Mouse (Mus musculus): ENCODE data around the gene Ppy. TPM values are rescaled to one million over a fixed set of nuclear protein-coding genes. Genes with fewer than 3 reads are reported as not detected.

Gene Ppy
- polyA plus RNA-seq (2015; fragmentation: Nextera tagmentation; extraction: Ambion mirVana) = not detected in 2 replicates

DNA sequence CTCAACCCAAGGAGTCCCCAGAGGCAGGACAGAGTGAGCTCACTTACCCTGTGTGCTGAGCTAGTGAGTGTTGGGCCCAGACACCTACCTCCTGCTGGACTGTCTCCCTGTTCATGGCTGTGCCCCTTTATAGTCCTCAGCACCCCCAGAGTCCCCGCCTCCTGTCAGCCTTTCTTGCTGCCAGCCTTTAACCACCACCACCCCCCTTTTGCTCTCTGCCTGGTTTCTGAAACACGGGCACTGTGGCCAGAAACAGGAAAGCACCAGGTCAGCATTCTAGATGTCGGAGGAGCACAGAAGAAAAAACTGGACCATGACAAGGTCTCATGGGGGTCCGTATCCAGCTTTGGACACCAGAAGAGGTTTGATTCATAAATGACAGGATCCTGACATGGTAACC is at the start of gene Ppy:
Gene Ppy (minus strand): TSS at position 101 of the 400 bp plus-strand sequence.
- Histone ChIP-seq H3K9ac (no peak within 1 kb of the TSS), H3K9me3 (replicated peaks) (no peaks in the 10 kb centered on the region), H3K27ac (no peak within 1 kb of the TSS), H3K4me3 (replicated peaks) (no peak within 1 kb of the TSS), H3K4me1 (peaks cover 27% of the 10 kb centered on the region), H3K4me2 (peak within 1 kb of the TSS; percentile 10; the same call in 1 of the 2 replicates), H3K27me3 (peaks cover 58% of the 10 kb centered on the region), H3K36me3 (no peaks in the 10 kb centered on the region)
- no peak for ATAC-seq (replicated peaks; ENCODE audit: low FRiP score)
- 77% methylated on average over 4 of the region's 4 CpGs for WGBS

DNA sequence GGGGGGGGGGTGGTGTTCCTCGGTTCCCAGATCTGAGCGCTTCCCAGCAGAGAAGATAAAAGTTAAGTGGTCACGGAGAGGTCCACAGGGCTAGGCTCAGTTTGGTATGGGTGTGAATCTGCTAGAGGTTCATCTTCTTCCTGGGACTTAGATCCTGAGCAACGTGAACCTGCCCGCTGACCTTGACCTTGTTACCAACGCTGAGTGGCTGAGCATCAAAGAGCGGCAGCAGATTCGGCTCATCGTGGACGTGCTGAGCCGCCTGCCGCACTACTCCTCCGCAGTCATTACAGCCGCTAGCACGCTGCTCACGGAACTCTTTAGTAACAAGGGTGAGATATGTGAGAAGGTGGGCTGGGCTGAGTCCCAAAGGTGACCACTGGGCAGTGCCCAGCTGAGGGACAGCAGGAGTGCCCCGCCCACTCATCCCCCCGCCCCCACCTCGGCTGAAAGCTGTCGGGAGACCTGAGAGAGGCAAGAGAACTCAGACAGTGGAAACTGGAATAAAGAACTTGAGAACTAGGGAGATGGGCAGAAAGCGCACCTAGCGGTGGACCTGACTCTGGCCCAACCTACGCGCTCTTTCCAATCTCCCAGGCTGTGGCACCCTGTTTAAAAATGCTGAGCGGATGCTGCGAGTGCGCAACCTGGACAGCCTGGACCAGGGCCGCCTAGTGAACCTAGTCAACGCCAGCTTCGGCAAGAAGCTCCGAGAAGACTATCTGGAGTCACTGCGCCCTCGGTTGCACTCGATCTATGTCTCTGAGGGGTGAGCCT is 46.3 kb upstream of the Ppy start:
- 11% methylated on average over 34 of the region's 34 CpGs for WGBS
- Histone ChIP-seq H3K4me3 (replicated peaks) (peak overlapping the region; percentile 17), H3K4me2 (peak overlapping the region; percentile 60), H3K9me3 (replicated peaks) (no peaks in the 10 kb centered on the region), H3K36me3 (peaks cover 2% of the 10 kb centered on the region; the same call in 1 of the 2 replicates), H3K27ac (no peak overlapping the region), H3K4me1 (peaks cover 38% of the 10 kb centered on the region), H3K27me3 (peaks cover 71% of the 10 kb centered on the region), H3K9ac (0 out of 2 replicates have a peak overlapping the region, but pooled peaks have one; percentile 9)
- ATAC-seq (replicated peaks; ENCODE audit: low FRiP score) = peak; percentile 15; the same call in 1 of the 2 replicates

DNA sequence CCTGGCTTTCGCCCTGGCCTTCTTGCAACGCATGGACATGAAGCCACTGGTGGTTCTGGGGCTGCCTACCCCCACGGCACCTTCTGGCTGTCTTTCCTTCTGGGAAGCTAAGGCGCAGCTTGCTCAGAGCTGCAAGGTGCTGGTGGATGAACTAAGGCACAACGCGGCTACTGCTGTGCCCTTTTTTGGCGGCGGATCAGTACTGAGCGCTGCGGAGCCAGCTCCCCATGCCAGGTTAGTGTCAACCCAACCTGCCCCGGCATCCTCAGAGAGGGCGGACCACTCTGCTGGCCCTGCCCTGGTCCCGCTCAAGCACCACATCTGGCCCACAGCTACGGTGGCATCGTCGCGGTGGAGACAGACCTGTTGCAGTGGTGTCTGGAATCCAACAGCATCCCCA is 45.4 kb upstream of the Ppy start:
- Histone ChIP-seq H3K4me3 (replicated peaks) (peak overlapping the region; percentile 37; the same call in 1 of the 2 replicates), H3K27ac (no peak overlapping the region), H3K4me1 (peaks cover 38% of the 10 kb centered on the region), H3K4me2 (peak overlapping the region; percentile 60), H3K27me3 (peaks cover 71% of the 10 kb centered on the region), H3K36me3 (no peaks in the 10 kb centered on the region), H3K9ac (no peak overlapping the region), H3K9me3 (replicated peaks) (no peaks in the 10 kb centered on the region)
- WGBS = 11% methylated on average over 17 of the region's 17 CpGs
- no peak for ATAC-seq (replicated peaks; ENCODE audit: low FRiP score)

DNA sequence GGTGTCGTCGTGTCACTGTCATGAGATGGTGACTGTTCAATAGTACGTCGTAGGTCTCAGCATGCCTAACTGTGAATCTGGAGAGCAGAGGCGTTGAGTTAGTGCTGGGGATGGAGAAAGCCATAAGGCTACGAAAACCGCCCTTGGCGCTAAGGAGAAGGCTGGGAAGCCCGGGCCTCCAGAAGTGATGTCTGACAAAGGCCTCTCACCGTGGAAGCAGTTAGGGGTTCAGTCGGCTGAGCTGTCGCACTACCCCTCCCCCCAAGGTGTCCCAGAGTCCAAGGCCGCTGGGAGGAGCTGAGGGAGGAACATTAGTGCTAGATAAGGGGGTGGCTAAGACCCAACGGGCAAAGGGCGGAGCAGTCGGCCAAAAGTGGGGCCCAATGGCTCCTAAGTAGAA is 44.9 kb upstream of the Ppy start:
- 4% methylated on average over 16 of the region's 16 CpGs for WGBS
- Histone ChIP-seq H3K4me3 (replicated peaks) (peak overlapping the region; percentile 37), H3K27me3 (peaks cover 71% of the 10 kb centered on the region), H3K27ac (no peak overlapping the region), H3K4me2 (peak overlapping the region; percentile 60), H3K9me3 (replicated peaks) (no peaks in the 10 kb centered on the region), H3K36me3 (no peaks in the 10 kb centered on the region), H3K4me1 (peaks cover 38% of the 10 kb centered on the region), H3K9ac (no peak overlapping the region)
- no peak for ATAC-seq (replicated peaks; ENCODE audit: low FRiP score)

DNA sequence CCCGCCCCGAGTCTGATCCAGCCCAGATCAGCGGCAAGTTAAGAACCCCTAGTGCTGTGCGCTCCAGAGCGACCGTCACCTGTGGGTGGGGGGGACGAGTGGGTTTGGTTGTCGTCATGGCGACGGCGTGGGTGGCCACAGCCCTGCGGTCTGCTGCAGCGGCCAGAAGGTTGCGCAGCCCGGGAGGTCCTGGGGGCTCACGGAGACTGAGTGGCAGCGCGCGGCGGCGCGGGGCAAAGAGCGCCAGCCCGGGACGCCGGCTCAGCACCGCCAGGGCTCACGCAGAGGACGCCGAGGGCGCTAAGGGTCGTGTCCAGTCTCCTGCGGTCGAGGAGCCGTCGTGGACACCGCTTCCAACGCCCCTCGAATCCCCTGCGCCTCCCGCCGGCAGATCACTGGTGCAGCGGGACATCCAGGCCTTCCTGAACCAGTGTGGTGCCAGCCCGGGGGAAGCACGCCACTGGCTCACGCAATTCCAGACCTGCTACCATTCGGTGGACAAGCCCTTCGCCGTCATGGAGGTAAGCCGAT is 44.4 kb upstream of the Ppy start, which contains the start of gene Nags:
Gene Nags (plus strand): TSS at position 43 of the 531 bp plus-strand sequence.
- H3K4me1 ChIP-seq = peaks cover 38% of the 10 kb centered on the region
- H3K4me3 ChIP-seq (replicated peaks) = peak within 1 kb of the TSS; percentile 37
- ATAC-seq (replicated peaks; ENCODE audit: low FRiP score) = no peak
- no peaks in the 10 kb centered on the region for H3K9me3 ChIP-seq (replicated peaks)
- H3K9ac ChIP-seq = 0 out of 2 replicates have a peak within 1 kb of the TSS, but pooled peaks have one; percentile 31
- H3K4me2 ChIP-seq = peak within 1 kb of the TSS; percentile 60
- H3K27ac ChIP-seq = no peak within 1 kb of the TSS
- no peaks in the 10 kb centered on the region for H3K36me3 ChIP-seq
- peaks cover 71% of the 10 kb centered on the region for H3K27me3 ChIP-seq
- under 1% methylated on average over 50 of the region's 50 CpGs for WGBS

DNA sequence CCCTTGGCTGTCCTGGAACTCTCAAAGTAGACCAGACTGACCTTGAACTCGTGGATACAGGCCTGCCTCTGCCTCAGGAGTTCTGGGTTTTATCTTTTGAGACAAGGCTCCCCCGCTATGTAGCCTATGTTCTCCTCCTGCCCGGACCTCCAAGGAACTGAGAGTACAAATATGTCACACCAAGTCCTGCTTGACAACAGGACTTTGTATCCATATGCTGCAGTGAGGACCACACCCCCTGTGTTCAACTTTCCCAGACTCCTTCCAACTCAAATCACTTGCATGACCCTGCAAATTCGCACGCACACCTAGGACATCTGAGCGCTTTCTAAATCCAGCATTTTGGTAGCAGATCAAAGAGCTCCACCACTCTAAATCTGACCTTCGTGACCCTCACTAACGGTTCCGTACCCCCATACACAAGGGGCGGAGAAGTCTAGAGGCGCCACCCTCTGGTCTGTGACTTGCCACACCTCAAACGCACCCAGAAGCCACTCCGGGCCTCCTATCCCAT is 43.9 kb upstream of the Ppy start:
- Histone ChIP-seq H3K4me1 (peaks cover 38% of the 10 kb centered on the region), H3K9me3 (replicated peaks) (no peaks in the 10 kb centered on the region), H3K36me3 (no peaks in the 10 kb centered on the region), H3K4me2 (peak overlapping the region; percentile 60), H3K27me3 (peaks cover 71% of the 10 kb centered on the region), H3K4me3 (replicated peaks) (peak overlapping the region; percentile 37), H3K27ac (no peak overlapping the region), H3K9ac (0 out of 2 replicates have a peak overlapping the region, but pooled peaks have one; percentile 31)
- 0 out of 2 replicates have a peak, but pooled peaks have one; percentile 43 for ATAC-seq (replicated peaks; ENCODE audit: low FRiP score)
- 25% methylated on average over 13 of the region's 13 CpGs for WGBS

DNA sequence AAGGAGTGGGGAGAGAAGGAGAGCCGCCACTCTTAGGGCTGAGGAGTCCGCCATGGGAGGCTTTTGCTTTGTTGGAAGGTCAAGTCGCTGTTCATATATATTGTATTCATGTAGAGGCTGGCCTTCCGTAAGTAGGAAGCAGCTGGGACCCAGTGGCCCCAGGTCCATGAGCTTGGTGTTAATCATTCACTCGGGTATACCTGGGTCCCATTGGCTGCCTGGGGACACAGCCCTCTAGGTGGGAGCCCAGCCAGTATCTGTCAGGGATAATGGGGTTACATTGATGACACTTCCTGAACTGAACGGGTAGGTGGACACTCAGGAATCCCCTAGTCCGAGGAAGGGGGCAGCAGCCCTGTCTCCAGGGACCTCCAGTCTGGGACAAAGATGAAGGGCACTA is 41.2 kb upstream of the Ppy start:
- ATAC-seq (replicated peaks; ENCODE audit: low FRiP score) = no peak
- no peak overlapping the region for H3K4me2 ChIP-seq

DNA sequence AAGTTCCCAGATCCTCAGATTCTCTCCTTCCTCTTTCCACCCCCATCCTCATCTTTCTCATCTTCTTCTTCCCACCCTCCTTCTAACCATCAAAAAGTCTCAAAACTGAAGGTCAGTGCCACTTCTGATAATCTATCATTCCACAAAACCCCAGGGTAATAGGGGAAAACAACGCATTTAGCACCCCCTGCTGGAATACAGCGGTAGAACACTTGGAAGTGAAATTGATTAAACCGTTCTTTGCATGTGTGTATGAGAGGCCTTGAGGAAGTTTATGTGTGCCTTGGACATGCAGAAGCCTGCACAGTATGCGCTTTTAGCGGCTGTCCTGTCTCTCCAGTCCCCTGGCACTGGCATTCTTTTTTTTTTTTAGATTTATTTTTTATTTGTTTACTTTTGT is 39.4 kb upstream of the Ppy start:
- Histone ChIP-seq H3K9ac (no peak overlapping the region), H3K4me2 (no peak overlapping the region), H3K9me3 (replicated peaks) (no peaks in the 10 kb centered on the region), H3K36me3 (no peaks in the 10 kb centered on the region), H3K27me3 (peaks cover 46% of the 10 kb centered on the region), H3K4me3 (replicated peaks) (no peak overlapping the region), H3K4me1 (peaks cover 19% of the 10 kb centered on the region), H3K27ac (no peak overlapping the region)
- WGBS = 6% methylated on average over 5 of the region's 5 CpGs
- no peak for ATAC-seq (replicated peaks; ENCODE audit: low FRiP score)

More for the DNA sequence above, 41.2 kb upstream of the Ppy start:
- Histone ChIP-seq H3K36me3 (no peaks in the 10 kb centered on the region), H3K4me1 (peaks cover 34% of the 10 kb centered on the region), H3K9ac (no peak overlapping the region), H3K9me3 (replicated peaks) (no peaks in the 10 kb centered on the region), H3K4me3 (replicated peaks) (no peak overlapping the region), H3K27me3 (peaks cover 65% of the 10 kb centered on the region), H3K27ac (0 out of 2 replicates have a peak overlapping the region, but pooled peaks have one; percentile 9)
- 55% methylated on average over 7 of the region's 7 CpGs for WGBS

DNA sequence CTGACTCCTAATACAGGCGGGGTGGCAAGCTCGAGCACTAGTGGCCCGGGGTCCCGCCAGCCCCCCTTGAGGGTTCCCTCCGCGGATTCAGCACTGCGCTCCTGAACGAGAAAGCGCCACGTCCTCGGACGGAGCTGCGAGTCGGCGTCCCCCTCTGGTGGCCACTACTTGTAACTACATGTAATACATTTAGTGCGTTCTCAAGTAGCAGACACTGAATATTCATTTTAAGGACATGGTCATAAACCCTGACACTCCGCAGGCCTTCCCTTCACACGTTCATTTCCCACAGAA is 37.3 kb upstream of the Ppy start:
- H3K9me3 ChIP-seq (replicated peaks) = no peaks in the 10 kb centered on the region
- 0 out of 2 replicates have a peak overlapping the region, but pooled peaks have one; percentile 36 for H3K9ac ChIP-seq
- under 1% methylated on average over 18 of the region's 18 CpGs for WGBS
- no peaks in the 10 kb centered on the region for H3K36me3 ChIP-seq
- 0 out of 2 replicates have a peak, but pooled peaks cover 25% of the 10 kb centered on the region for H3K4me1 ChIP-seq
- H3K4me2 ChIP-seq = peak overlapping the region; percentile 67
- H3K27me3 ChIP-seq = peaks cover 25% of the 10 kb centered on the region
- H3K27ac ChIP-seq = no peak overlapping the region
- H3K4me3 ChIP-seq (replicated peaks) = peak overlapping the region; percentile 32
- ATAC-seq (replicated peaks; ENCODE audit: low FRiP score) = no peak

DNA sequence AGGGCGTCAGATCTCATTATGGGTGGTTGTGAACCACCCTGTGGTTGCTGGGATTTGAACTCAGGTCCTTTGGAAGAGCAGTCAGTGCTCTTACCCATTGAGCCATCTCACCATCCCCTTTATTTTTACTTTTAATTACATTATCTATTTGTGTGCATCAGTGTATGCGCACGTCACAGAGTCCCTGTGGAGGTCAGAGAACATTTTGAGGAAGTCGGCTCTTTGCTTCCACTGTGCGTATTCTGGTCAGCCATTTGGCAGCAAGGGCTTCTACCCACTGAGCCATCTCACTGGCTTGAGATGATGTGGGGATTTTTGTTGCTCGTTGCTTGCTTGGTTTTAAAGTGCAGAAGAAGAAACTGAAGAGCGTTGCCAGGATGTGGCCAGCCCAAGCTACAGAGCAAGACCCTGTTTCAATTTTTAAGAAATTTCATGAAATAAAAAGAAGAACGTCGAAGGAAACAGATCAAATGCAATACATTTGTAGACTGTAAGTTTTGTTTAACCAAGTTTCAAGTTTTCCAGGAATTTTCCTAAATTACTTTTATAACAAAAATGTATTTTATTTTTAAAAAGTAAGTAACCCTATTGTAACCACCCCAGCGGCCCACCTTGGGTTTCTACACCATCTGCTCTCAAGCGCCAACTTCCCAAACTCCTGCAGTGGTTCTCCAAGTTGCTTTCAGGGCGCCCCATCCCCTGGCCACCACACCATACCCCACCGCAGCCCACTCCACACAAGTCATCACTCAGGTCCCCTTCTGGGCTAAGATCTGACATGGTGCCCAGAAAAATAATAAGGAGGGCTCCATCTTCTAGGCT is 36.7 kb upstream of the Ppy start:
- H3K27ac ChIP-seq = no peak overlapping the region
- peaks cover 20% of the 10 kb centered on the region for H3K27me3 ChIP-seq
- H3K9ac ChIP-seq = 0 out of 2 replicates have a peak overlapping the region, but pooled peaks have one; percentile 36
- no peak for ATAC-seq (replicated peaks; ENCODE audit: low FRiP score)
- H3K4me1 ChIP-seq = 0 out of 2 replicates have a peak, but pooled peaks cover 24% of the 10 kb centered on the region
- peak overlapping the region; percentile 32 for H3K4me3 ChIP-seq (replicated peaks)
- H3K9me3 ChIP-seq (replicated peaks) = no peaks in the 10 kb centered on the region
- no peaks in the 10 kb centered on the region for H3K36me3 ChIP-seq
- H3K4me2 ChIP-seq = peak overlapping the region; percentile 67
- 45% methylated on average over 13 of the region's 13 CpGs for WGBS

DNA sequence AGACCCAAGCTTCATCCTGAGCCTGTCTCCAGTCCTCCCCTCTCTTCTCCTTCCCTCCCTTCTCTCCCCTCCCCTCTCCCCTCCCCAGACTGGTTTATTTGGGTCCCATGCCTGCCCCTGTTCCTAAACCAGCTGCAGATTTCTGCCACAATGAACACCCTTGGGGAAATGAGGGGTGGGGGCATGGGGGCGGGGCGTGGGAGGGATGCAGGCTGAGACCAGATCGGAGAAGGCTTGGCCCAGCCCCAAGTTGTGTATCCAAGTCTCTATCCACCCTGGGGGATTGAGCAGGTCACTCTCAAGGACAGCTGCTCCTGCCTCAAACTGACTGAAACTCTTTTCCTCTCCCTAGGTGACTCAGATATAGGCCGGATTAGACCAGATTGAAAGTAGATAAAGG is 33.4 kb upstream of the Ppy start:
- no peak for ATAC-seq (replicated peaks; ENCODE audit: low FRiP score)
- Histone ChIP-seq H3K27me3 (peaks cover 12% of the 10 kb centered on the region), H3K27ac (no peak overlapping the region), H3K9ac (no peak overlapping the region), H3K36me3 (no peaks in the 10 kb centered on the region), H3K4me2 (no peak overlapping the region), H3K4me1 (0 out of 2 replicates have a peak, but pooled peaks cover 20% of the 10 kb centered on the region), H3K9me3 (replicated peaks) (no peaks in the 10 kb centered on the region), H3K4me3 (replicated peaks) (no peak overlapping the region)
- WGBS = 34% methylated on average over 4 of the region's 4 CpGs

Measured in kidney, embryonic 15.5 days (tissue).